Mouse (Mus musculus) brain, embryonic 18.5 days (tissue): ENCODE data around the gene Zfp948.
"Not testable (repeated sequence)": the region's sequence is repeated elsewhere in the genome, so short reads cannot be mapped to it uniquely, and the experiment has no call there.

ENCODE experiments used
- DNase-seq: peaks from one replicate; pipeline ENCODE4 v3.0.0-alpha.2; 2012; ENCODE audit warnings: low read depth, low spot score

The Zfp948 gene

DNA sequence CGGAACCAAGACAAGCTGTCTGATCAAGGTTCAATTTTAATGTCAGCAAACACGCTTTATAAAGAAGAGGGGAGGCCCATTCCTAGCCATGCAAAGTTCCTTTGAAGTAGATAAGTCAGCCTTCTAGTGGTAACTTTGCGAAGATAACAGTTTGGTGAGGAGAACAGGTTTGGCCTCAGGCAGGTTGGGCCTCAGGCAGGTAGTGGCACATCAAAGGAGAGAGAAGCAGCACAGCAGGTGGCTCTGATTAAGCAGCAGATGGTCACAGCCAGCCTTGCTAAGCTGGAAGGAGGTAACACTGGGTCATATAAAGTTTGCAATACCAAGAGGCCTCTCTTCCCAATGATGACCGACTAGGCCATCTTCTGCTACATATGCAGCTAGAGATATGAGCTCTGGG lies 69.0 kb downstream of the Zfp948 start:
- not testable (repeated sequence) for DNase-seq
